Comparison of ENCODE assay signal across 23 mouse cellular contexts in the genomic region with DNA sequence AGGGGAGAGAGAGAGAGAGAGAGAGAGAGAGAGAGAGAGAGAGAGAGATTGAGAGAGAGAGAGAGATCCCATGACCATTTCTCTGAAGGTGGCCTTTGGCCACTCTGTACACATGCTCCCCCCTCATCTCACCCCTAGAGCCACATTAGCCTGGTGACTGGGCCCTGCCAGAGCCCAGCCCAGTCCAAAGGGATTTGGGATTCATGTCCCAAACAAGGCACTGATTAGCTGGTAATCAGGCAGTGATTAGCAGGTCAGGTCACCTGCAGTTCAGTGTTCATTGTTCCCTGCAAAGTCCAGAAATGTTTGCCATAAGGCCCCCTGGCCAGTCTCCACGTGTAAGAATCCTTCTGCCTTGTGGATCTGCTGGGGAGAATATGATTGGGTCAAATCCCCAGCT.
DNase-seq lines count a peak whose midpoint lies in the region; ATAC-seq and TF ChIP-seq lines count a peak whose summit lies in the region.
"Had no signal": no experiment of that assay in that cellular context is flagged by ENCODE, and none has a peak within 500 bp of the region (broad histone marks: within the 10 kb centered on the region; RNA-seq: fewer than 3 reads in every experiment).

No protein-coding gene starts in this region.

- no peak for TF ChIP-seq CTCF in intestine, postnatal 0 days (IDR thresholded peaks at IDR 0.05; ENCODE audit: low read depth)

- 24% methylated on average over 1 of the region's 1 CpGs for WGBS in heart, embryonic 11.5 days (ENCODE audit: insufficient replicate concordance)
- WGBS in intestine, postnatal 0 days, result 11% methylated on average over 1 of the region's 1 CpGs
- WGBS in stomach, embryonic 15.5 days, result 29% methylated on average over 1 of the region's 1 CpGs

- no peaks in the 10 kb centered on the region for H3K9me3 ChIP-seq in heart, embryonic 11.5 days (replicated peaks; ENCODE audit: control insufficient read depth, low read length)
- no peaks in the 10 kb centered on the region for H3K9me3 ChIP-seq in intestine, postnatal 0 days (ENCODE audit: control insufficient read depth)
- no peaks in the 10 kb centered on the region for H3K9me3 ChIP-seq in stomach, embryonic 15.5 days
- H3K9me3 ChIP-seq: embryonic facial prominence, embryonic 12.5 days; forebrain, embryonic 13.5 days; limb, embryonic 10.5 days; megakaryocyte, embryonic 14.5 days; neural tube, embryonic 15.5 days had no signal

- H3K4me1 ChIP-seq in heart, embryonic 11.5 days (ENCODE audit: control insufficient read depth, insufficient read depth, low read length), result peaks cover 1% of the 10 kb centered on the region
- H3K4me1 ChIP-seq in intestine, postnatal 0 days (replicated peaks; ENCODE audit: control insufficient read depth, insufficient read depth, low read length), result peaks cover 14% of the 10 kb centered on the region
- H3K4me1 ChIP-seq in stomach, embryonic 15.5 days, result 0 out of 2 replicates have a peak, but pooled peaks cover under 1% of the 10 kb centered on the region
- H3K4me1 ChIP-seq: forebrain, embryonic 13.5 days; limb, embryonic 10.5 days; neural tube, embryonic 15.5 days had no signal

- H3K36me3 ChIP-seq in heart, embryonic 11.5 days (ENCODE audit: control insufficient read depth, insufficient read depth, low read length), result no peaks in the 10 kb centered on the region
- no peaks in the 10 kb centered on the region for H3K36me3 ChIP-seq in intestine, postnatal 0 days (ENCODE audit: control insufficient read depth, insufficient read depth)
- no peaks in the 10 kb centered on the region for H3K36me3 ChIP-seq in stomach, embryonic 15.5 days
- H3K36me3 ChIP-seq: embryonic facial prominence, embryonic 12.5 days; limb, embryonic 10.5 days; neural tube, embryonic 15.5 days had no signal

- ATAC-seq in heart, embryonic 11.5 days (replicated peaks; ENCODE audit: insufficient number of reproducible peaks, low FRiP score, low TSS enrichment), result no peak
- ATAC-seq in intestine, postnatal 0 days, result peak; percentile 78
- 0 out of 2 replicates have a peak, but pooled peaks have one; percentile 53 for ATAC-seq in stomach, embryonic 15.5 days (ENCODE audit: insufficient read depth, low FRiP score, low read depth)
- ATAC-seq in megakaryocyte, adult 5-6 weeks (ENCODE audit: poor library complexity, severe bottlenecking), result no peak
- ATAC-seq in inflammation-experienced regulatory T-cells, adult 6 months, result no peak
- ATAC-seq: forebrain, embryonic 13.5 days; midbrain, embryonic 16.5 days; Patski had no signal

- no peak overlapping the region for H3K27ac ChIP-seq in heart, embryonic 11.5 days (ENCODE audit: low read depth, low read length)
- H3K27ac ChIP-seq in intestine, postnatal 0 days (ENCODE audit: low read depth, low read length), result peak overlapping the region; percentile 29; the same call in 1 of the 2 replicates
- no peak overlapping the region for H3K27ac ChIP-seq in stomach, embryonic 15.5 days
- H3K27ac ChIP-seq: embryonic facial prominence, embryonic 12.5 days; forebrain, embryonic 13.5 days; layer of hippocampus, adult 2 months; limb, embryonic 10.5 days; neural tube, embryonic 15.5 days had no signal

- H3K27me3 ChIP-seq in heart, embryonic 11.5 days (ENCODE audit: control insufficient read depth, insufficient read depth, low read length), result no peaks in the 10 kb centered on the region
- H3K27me3 ChIP-seq in intestine, postnatal 0 days (replicated peaks; ENCODE audit: control insufficient read depth, insufficient read depth, low read length), result no peaks in the 10 kb centered on the region
- H3K27me3 ChIP-seq in stomach, embryonic 15.5 days (replicated peaks), result no peaks in the 10 kb centered on the region
- H3K27me3 ChIP-seq: embryonic facial prominence, embryonic 12.5 days; forebrain, embryonic 13.5 days; megakaryocyte, embryonic 14.5 days; neural tube, embryonic 15.5 days; Patski had no signal

- DNase-seq in heart, adult 11 months, result peak; percentile 54
- peak; percentile 47 to 55 for DNase-seq in kidney, postnatal 36 days
- no peak for DNase-seq in urinary bladder, adult 18-20 months (ENCODE audit: low spot score in 2 of 2)
- DNase-seq: adrenal gland, adult 8-10 months; cerebellum, adult 9-10 months; gastrocnemius, postnatal 36 days; lung, adult 18-20 months; lung, postnatal 14 days; spleen, adult 18-20 months had no signal

- no peak overlapping the region for H3K9ac ChIP-seq in heart, embryonic 11.5 days (ENCODE audit: low read depth, low read length)
- no peak overlapping the region for H3K9ac ChIP-seq in intestine, postnatal 0 days (ENCODE audit: low read depth, low read length)
- no peak overlapping the region for H3K9ac ChIP-seq in stomach, embryonic 15.5 days
- H3K9ac ChIP-seq: embryonic facial prominence, embryonic 12.5 days; forebrain, embryonic 13.5 days; neural tube, embryonic 15.5 days had no signal

- no peak overlapping the region for H3K4me2 ChIP-seq in heart, embryonic 11.5 days
- no peak overlapping the region for H3K4me2 ChIP-seq in intestine, postnatal 0 days (replicated peaks; ENCODE audit: low read depth)
- H3K4me2 ChIP-seq in stomach, embryonic 15.5 days, result no peak overlapping the region
- H3K4me2 ChIP-seq: embryonic facial prominence, embryonic 12.5 days; forebrain, embryonic 13.5 days; neural tube, embryonic 15.5 days had no signal

- H3K4me3 ChIP-seq in heart, embryonic 11.5 days (ENCODE audit: low read depth, low read length), result no peak overlapping the region
- H3K4me3 ChIP-seq in intestine, postnatal 0 days (ENCODE audit: low read depth, low read length), result no peak overlapping the region
- no peak overlapping the region for H3K4me3 ChIP-seq in stomach, embryonic 15.5 days (replicated peaks)
- H3K4me3 ChIP-seq: embryonic facial prominence, embryonic 12.5 days; erythroblast, embryonic 14.5 days; forebrain, embryonic 13.5 days; layer of hippocampus, adult 2 months; limb, embryonic 10.5 days; neural tube, embryonic 15.5 days had no signal

Comparison
In these comparisons a context has a peak if more than half of its experiments do, and no peak if none do; other contexts are left out.
1. DNase-seq: peak in heart, adult 11 months (single experiment) and kidney, postnatal 36 days (2 of 2); none in urinary bladder, adult 18-20 months (0 of 2).
2. ATAC-seq: peak in intestine, postnatal 0 days (single experiment) and stomach, embryonic 15.5 days (single experiment); none in heart, embryonic 11.5 days (single experiment), megakaryocyte, adult 5-6 weeks (single experiment) and inflammation-experienced regulatory T-cells, adult 6 months (single experiment).